Mouse (Mus musculus) mature B cell (primary cell): ENCODE data around the gene Pi4ka.

ENCODE experiments used
- in situ Hi-C: fragments of 300-500 bp; cut with MboI; formaldehyde crosslinking; loops from 2 replicates; pipeline ENCODE4 v1.14.3; 2019

The Pi4ka gene

DNA sequence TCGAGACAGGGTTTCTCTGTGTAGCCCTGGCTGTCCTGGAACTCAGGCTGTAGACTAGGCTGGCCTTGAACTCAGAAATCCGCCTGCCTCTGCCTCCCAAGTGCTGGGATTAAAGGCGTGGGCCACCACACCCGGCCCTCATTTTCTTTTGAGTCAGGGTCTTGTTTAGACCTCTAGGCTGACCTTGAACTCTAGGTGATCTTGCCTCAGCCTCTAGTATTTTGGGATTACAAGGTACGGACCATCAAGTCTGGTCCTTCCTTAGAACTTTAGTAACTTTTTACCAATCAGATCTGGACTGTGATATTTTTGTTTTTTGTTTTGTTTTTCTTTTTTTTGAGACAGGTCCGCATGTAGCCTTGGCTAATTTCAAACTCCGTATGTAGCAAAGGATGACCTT is 130.4 kb downstream of the Pi4ka start, which contains the start of gene Tmem191c:
Gene Tmem191c (plus strand): TSS at position 357 of the 400 bp plus-strand sequence.
- in situ Hi-C loops: no loop called here

DNA sequence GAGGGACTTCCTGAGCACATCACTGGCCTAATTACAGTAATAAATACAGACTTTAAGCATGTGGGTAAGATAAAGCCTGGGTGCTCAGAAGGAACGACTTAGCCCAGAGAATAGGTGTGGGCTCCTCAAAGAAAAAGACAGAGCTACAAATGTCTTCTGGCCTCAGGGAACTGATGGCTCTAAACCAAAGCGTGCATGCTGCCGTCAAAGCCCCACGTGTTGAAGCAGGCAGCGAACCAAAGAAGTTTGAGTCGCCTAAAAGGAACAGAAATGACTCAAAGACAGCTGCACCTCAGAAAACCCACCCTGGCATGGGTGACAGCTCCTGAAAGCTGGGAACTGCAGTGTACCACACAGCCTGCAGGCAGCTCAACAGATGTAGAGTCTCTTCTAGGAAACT is 134.3 kb downstream of the Pi4ka start:
- in situ Hi-C loops: no loop called here

DNA sequence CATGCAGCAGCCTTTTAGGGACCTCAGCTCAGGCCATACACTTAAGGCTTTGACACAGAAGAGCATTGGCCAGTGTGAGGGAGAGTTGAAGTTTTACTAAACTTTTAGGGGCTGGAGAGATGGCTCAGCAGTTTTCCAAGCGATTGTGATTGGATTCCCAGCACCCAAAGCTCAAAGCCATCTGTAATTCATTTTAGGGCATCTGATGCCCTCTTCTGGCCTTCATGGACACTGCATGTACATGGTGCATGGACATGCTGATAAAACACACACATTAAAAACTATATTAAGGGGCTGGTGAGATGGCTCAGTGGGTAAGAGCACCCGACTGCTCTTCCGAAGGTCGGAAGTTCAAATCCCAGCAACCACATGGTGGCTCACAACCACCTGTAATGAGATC is 135.0 kb downstream of the Pi4ka start:
- in situ Hi-C loops: no loop called here

DNA sequence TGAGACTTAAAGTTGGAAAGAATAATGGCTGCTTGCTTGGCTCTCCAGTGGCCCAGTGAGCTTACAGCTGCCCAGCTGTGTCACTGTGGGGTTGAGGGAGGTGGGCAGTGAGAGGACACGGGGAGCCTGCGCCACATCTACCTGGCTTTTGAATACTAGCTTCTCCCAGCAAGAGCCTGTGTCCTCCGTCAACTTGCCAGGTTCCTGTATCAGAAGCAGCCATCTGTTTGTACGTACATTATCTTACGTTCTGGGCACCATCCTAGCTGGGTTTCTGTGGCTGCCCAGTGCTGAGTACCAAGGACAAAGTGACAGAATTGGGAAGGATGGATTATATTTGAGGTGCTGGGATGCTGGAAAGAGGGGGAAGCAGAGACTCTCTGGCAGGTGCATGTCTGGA is 136.2 kb downstream of the Pi4ka start:
- in situ Hi-C loops: no loop called here

DNA sequence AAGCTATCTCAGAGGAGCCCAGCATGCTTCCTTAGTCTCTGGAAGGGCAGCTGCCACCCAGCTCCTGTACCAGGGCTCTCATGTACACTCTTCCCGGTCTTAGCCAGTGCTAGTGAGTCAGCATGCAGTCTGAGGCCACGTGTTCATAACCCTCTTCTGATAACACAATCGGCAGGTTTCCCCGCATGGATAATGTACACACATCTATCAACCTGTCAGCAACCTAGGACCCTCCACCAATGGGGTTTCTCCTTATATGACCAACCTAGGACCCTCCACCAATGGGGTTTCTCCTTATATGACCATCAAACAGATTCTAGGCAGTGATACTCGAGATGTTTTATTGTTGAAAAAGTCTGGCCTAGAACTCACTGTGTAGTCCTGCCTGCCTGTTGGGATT is 138.2 kb downstream of the Pi4ka start:
- in situ Hi-C loops: no loop called here

DNA sequence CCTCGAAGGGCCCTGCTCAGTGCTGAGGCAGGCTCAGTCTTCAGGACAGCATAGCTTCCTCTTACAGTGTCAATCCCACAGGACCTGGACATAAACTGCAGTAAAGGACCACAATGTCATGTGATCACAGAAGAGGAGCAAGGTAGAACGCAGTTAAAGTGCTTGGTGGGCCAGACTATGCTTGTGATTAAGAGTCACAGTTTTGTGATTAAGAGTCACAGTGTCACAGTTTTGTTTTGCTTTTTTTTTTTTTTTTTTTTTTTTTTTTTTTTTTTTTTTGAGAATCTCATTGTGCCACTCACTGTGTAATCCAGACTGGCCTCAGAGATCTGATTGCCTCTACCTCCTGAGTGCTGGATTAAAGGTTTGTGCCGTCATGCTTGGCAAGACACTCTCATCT is 140.0 kb downstream of the Pi4ka start:
- in situ Hi-C loops: no loop called here

DNA sequence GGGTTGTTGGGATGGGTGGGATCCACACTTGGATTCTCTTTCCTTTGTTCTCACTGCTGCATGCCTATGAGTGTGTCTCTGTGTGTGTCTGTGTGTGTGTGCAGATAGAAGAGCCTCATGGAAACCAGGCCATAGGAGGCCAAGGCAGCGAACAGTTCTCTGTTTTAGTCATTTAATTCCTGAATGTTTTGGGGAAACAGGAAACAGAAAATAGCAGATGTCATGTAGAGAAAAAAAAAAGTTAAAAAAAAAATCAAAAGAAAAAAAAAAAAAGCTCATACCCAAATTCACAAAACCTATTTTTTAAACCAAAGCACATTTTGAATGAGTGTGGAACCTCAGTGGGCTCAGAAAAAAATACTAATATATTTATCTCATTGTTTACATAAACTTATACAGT is 144.8 kb downstream of the Pi4ka start:
- in situ Hi-C loops: no loop called here

DNA sequence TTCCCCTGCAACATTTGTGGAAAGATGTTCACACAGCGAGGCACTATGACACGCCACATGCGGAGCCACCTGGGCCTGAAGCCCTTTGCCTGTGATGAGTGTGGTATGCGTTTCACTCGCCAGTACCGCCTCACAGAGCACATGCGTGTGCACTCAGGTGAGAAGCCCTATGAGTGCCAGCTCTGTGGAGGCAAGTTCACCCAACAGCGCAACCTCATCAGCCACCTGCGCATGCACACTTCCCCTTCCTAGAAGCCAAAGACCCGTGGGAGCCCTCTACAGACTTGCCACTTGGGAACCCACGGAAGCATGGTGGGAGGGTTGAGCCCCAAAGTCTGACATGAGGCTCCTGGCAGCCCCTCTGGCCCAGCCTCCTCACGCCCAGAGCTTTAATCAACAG is 147.2 kb downstream of the Pi4ka start:
- in situ Hi-C loops: no loop called here

DNA sequence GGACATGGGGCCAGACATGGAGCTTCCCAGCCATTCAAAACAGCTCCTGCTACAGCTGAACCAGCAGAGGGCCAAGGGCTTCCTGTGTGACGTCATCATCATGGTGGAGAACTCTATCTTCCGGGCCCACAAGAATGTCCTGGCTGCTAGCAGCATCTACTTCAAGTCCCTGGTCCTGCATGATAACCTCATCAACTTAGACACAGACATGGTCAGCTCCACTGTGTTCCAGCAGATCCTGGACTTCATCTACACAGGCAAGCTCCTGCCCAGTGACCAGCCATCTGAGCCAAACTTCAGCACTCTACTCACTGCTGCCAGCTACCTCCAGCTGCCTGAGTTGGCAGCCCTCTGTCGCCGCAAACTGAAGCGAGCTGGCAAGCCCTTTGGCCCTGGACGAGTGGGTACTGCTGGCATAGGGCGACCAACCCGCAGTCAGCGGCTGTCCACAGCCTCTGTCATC is 148.7 kb downstream of the Pi4ka start:
- in situ Hi-C loops: no loop called here

DNA sequence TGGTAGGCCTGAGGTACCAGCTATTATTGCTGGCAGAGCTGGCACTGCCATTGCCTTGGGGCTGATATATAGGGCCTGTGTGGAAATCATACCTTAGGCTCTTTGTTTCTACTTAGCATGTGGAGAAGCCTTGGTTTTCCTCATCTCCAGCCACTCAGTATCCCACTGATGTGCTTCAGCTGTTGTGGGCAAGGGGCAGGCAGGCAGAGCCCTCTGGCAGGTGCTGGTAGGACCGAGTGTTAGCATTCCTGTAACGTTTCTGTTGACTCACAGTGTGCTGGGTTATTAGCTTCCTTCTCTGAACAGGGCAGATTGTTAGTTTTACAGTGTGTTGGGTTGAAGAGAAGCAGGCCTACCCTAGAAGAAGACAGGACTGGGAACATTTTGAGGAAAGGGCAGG is 150.8 kb downstream of the Pi4ka start:
- in situ Hi-C loops: no loop called here

DNA sequence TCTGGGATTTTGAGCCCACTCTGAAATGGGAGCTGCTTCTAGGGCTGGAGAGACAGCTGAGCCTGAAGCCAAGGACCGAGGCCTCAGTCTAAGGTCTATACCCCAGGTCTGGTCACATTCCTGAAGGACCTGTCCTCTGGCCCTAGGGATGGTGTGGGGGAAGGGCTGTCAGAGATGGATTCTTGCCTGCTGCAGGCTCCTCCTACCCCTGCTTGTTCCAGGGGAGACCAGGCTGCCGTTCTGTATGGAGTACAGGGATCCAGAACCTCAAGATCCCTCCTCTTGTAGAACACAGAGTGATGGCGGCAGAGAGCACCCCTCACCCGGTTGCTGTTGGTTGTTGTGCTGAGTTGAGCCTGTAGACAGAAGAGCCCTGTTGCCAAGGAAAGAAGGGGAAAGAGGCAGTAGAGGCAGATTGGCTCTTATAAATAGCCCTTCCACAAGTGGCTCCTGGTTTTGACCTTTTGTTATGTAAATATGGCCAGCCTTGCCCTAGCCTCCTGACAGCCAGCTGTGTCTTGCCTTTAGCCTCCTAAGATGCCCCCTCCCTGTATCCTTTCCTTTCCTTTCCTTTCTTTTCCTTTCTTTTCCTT is 152.0 kb downstream of the Pi4ka start:
- in situ Hi-C loops: no loop called here

DNA sequence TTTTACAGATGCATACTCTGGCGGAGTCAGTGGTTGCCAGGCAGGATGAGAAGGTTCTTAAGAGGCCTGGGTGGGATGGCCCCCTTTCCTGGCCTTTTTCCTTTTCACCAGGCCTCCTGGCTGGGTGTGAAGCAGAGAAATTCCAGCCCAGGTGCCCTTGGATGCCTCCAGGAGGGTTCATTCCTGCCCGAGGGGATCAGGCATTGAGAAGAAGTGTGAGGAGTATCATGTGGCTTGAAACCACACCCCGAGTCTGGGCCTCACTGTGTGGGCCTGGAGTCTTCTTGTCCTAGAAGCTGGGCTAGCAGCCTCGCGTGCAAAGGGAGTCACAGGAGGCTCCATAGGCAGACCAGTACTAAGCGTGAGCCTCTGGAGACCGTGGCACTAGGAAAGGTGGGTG is 153.3 kb downstream of the Pi4ka start:
- in situ Hi-C loops: no loop called here

DNA sequence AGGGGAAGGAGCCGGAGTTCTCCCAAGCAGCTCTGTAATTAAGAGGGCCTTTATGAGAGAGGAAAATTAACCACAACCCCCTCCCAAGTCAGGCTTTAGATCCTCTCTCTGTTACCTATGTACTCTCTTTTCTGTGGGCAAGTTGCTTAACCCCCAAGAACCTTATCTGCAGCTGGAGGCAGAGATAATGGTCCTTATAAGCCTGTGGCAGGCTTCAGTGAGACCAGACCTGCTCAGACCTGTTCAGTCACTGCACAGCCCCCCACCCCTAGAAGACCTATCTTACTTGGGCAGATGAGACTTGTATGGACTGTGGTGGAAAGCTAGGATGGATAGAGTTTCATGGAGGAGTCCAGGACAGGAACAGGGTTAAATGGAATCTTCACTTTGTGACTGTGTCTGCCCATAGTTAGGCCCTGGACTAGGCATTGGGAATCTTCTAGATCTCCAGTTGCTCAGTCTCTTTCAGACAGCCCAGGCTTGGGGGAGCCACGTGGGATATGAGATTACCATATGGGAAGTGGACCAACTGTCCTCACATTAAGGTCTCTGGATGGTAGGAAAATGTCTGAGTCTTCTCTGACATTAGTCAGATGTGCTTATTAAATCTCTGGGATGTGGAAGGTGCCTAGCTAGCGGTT is 153.9 kb downstream of the Pi4ka start:
- in situ Hi-C loops: no loop called here

DNA sequence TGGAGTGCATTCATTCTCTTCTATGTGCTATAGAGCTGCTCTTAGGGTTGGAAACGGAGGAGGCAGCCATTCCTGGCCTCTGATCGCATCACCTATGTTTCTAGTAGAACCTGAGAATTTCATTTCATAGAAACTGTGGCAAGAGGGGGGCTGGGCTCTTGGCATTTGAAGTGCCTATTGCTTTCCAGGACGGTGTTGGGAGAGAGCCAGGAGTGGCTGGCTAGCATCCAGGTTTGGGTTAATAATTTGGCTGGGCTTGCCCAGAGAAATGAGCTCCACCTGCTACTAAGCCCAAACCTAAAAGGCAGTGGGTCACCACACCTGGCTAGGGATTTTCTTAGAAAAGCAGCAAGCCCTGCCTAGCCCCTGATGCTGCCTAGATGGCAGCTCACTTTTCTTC is 154.6 kb downstream of the Pi4ka start:
- in situ Hi-C loops: no loop called here

DNA sequence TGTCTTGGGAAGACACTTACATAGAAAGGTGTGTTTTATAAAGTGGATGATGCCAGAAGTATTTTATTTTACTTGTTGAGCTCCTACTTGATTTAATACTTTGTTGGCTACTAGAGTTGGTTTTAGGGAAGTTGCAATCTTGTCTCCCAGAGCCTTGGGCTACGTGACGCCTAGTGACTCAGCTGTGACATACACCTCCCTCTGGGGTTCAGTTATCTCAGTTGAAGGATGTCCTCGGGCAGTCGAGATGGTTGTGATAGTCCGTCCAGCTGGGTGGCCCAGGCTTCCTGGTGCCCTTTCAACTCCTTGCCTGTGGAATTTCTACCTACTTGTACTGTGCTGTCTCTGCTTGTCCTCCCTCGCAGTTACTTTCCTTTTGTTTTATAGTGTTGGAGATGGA is 157.0 kb downstream of the Pi4ka start:
- in situ Hi-C loops: no loop called here

DNA sequence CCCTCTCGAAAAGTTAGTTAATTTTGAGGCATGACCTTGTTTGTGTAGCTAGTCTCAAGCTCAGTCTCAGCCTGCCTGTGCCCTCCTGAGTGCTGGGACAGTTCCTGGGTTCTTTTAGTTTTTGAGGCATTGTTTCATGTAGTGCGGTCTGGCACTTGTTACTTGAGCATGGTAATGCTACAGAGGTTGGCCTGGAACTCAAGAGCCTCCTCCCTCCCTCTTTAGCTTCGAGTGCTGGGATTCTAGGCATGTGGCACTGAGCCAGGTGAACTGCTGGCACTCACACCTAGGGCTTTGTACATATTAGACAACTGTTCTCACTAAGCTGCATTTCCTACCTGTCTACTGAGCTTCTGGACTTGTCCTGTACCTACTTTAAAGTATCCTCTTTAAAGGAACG is 158.4 kb downstream of the Pi4ka start:
- in situ Hi-C loops: no loop called here

DNA sequence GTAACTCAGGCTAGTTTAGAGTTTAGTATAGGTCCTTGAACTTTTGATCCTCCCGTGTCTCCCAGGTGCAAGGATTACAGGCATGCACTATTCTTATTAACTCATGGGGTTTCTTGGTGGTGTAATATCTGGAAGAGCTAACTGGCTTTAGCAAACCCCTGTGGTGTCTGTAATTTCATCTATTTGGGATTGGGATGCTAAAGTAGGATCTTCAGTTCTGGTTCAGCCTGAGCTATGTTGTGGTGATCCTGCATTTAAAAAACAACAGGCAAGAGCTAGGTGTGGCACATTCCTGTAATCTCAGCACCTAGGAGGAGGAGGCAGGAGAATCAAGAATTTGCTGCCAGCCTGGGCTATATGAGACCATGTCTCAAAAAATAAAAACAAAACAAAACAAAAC is 161.1 kb downstream of the Pi4ka start:
- in situ Hi-C loops: no loop called here

DNA sequence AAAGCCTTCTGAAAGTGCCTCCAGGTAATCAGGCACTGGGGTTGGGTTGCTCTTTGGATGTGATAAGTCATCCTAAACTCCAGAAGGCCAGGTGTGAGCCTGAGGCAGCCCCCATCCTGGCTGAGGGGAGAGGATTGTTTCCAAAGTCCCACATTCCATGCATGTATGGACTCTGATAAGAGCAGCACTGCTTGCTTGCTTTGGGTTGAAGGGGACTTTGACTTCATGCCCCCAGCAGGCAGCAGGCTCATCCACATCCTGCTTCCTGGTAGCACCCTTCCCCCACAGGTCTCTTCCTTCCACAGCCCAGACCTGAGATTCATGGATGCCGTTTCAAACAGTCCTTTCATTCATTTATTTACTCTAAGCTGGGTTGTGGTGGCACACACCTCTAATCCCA is 162.4 kb downstream of the Pi4ka start:
- in situ Hi-C loops: no loop called here

DNA sequence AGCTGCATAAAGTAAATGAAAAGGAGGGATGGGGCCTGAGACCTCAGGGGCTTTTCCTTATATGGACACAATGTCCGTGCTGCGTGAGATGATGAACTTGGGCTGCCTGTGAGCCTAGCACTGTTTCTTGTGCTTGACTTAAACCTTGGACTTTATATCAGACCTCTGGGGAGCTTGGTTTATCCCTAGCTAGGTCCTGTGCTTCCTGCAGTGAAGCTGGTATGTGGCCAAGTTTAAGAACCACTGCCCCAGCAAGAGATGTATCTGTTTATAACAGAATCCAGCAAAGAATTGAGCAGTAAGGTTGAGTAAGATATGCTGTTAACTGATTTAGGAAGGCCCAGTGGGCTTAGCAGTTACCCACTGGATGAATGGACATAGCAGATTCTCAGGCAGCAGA is 166.7 kb downstream of the Pi4ka start:
- in situ Hi-C loops: no loop called here

DNA sequence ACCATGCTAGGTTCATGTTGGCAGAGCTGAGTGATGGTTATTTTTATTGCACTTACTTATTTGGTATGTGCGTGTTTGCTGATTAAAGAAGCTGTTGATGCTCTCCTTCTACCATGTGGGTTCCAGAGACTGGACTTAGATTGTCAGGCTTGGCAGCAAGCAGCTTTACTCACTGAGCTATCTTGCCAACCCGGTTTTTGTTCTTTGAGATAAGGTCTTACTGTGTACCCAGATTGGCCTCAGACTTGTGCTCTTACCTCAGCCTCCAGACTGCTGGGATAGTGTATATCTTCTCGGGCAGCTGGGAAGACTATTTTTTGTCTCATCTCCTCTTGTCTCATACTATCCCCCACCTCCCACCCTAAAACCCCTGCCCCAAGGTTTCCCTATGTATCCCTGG is 168.5 kb downstream of the Pi4ka start:
- in situ Hi-C loops: no loop called here

DNA sequence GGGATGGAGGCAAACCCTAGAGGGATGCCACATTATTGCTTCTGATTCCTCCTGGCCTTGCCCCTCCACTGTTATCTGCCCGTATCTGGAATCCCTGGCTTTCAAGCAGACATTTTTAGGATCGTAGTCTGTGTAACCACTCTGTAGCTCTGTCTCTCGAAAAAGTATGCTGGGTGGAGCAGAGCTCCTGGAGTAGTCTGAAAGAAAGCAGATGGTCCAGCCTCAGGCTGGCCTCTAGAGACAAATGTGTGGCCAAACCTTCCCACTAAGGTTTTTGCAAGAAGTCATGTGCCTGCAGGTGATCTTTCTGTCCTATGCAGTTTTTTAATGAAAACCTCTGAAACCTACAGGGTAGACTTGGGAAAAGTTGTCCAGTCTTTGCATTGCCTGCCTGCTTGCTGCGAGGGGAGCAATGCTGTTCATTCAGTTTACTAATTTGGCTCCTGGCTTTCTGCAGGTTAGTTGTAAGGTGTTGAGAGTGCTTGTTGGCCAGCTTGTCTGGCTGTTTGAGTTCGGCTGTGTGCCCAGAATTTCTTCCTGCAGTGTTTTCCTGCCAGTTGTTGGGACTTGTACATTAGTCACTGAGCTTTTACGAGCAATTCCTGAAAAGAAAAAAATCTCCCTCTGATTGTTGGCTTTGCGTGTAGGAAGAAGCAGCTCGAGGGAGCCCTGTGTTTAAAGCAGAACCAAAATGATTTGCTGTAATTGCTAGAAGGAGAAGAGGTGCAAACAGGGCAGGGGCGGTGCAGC is 171.0 kb downstream of the Pi4ka start:
- in situ Hi-C loops: no loop called here

DNA sequence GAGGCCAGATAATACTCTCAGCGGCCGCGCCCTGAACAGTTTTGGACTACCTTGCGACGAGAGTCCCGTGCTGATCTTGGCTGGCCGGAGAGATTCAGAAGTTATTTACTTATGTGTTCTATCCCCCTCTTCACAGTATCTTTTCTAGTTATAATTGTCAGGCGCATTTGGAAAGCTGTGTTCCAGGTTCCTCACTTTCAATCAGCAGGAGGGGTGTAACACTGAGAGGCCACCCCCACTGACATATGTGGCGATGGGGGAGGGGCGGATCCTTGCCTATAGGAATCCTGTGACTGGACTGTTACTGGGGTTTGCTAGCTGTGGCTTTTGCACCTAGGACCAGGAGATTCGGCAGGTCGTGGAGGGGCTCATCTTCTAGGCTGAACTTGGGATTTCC is 171.6 kb downstream of the Pi4ka start:
- in situ Hi-C loops: no loop called here
